Mouse (Mus musculus) liver, postnatal 0 days (tissue): ENCODE measurements around the gene Spred2. TPM values are rescaled to one million over a fixed set of nuclear protein-coding genes. Genes with fewer than 3 reads are reported as not detected.
A peak's percentile ranks its signal among the peaks of the same experiment; 100 is the strongest.
"Not testable (repeated sequence)": the region's sequence is repeated elsewhere in the genome, so short reads cannot be mapped to it uniquely, and the experiment has no call there.

Source experiments
- ATAC-seq: fragments of 200-750 bp; cut with Nextera tagmentation; 2 replicates; pipeline ENCODE4 v1.8.0; 2017; ENCODE audit warnings: mild to moderate bottlenecking, moderate library complexity
- DNase-seq: peaks from one replicate; pipeline ENCODE4 v3.0.0-alpha.2; 2016
- H3K27ac ChIP-seq: fragments of 300-500 bp; sonication (generic); 2 replicates; pipeline ENCODE4 v1.5.1; 2014; ENCODE audit warnings: antibody characterized with exemption, moderate library complexity, mild to moderate bottlenecking, low read depth
- H3K27me3 ChIP-seq: fragments of 300-500 bp; sonication (generic); 2 replicates; pipeline ENCODE4 v1.6.1; 2014; ENCODE audit warnings: low read length, control low read depth, mixed read lengths; ENCODE audit not compliant: insufficient read depth
- H3K36me3 ChIP-seq: fragments of 300-500 bp; sonication (generic); replicated peaks from 2 replicates; pipeline ENCODE4 v1.6.1; 2014; ENCODE audit warnings: mild to moderate bottlenecking, control low read depth, low read length, moderate library complexity, mixed read lengths; ENCODE audit not compliant: insufficient read depth
- H3K4me1 ChIP-seq: fragments of 300-500 bp; sonication (generic); 2 replicates; pipeline ENCODE4 v1.6.1; 2014; ENCODE audit warnings: antibody characterized with exemption, mild to moderate bottlenecking, control low read depth; ENCODE audit not compliant: insufficient read depth
- H3K4me2 ChIP-seq: fragments of 300-500 bp; sonication (generic); 2 replicates; pipeline ENCODE4 v1.6.1; 2014; ENCODE audit warnings: low read depth, mild to moderate bottlenecking, low read length, moderate library complexity, mixed read lengths
- H3K4me3 ChIP-seq: fragments of 300-500 bp; sonication (generic); 2 replicates; pipeline ENCODE4 v1.5.1; 2014; ENCODE audit warnings: low read depth, low read length
- H3K9ac ChIP-seq: fragments of 300-500 bp; sonication (generic); replicated peaks from 2 replicates; pipeline ENCODE4 v1.6.1; 2014; ENCODE audit warnings: mild to moderate bottlenecking, moderate library complexity
- H3K9me3 ChIP-seq: fragments of 300-500 bp; sonication (generic); 2 replicates; pipeline ENCODE4 v1.6.1; 2016; ENCODE audit warnings: mild to moderate bottlenecking, control low read depth, low read length, mixed read lengths
- CTCF ChIP-seq: sonication (generic); IDR thresholded peaks from 2 replicates; pipeline ENCODE4 v1.5.1; 2016; ENCODE audit warnings: antibody characterized with exemption, low read depth
- EP300 ChIP-seq: IDR thresholded peaks from 2 replicates; pipeline ENCODE4 v1.6.1; 2016; ENCODE audit warnings: antibody characterized with exemption, low read depth, mild to moderate bottlenecking
- WGBS: fragments of 180-500 bp; shearing (Covaris S2); extraction: QIAGEN DNeasy Blood & Tissue Kit; methylation state at CpG from one replicate; pipeline ENCODE4 v1.1.7; 2014; ENCODE audit not compliant: insufficient replicate concordance; 5-methylcytosine and 5-hydroxymethylcytosine counted together
- polyA plus RNA-seq: library from polyadenylated mRNA; unstranded; fragments of >200 nt; fragmentation: Nextera tagmentation; extraction: Ambion mirVana; gene quantifications from 2 replicates; pipeline ENCODE4 v1.2.1, GENCODE M21; 2015

The Spred2 gene
- polyA plus RNA-seq, 1 experiment from 2014 or later, result 1.3 TPM

DNA sequence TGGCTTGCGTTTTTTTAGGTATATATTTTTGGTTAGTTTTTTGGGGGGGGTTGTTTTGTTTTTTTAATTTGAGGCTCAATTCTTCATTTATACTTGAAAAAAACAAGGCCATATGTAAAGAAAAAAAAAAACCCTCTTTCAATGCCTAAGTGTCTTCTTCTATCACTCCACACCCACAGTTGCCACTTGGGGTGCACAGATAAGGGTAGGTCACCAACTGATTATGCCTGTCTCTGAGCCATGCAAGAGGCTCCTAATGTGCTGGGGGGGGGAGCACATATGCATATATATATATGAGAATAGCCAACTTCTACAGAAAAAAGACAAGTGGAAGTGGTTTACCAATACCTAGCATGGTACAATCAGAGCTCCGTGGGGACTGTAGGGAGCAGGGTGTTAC is 98.3 kb downstream of the Spred2 start:
- TF ChIP-seq EP300 (peak; percentile 81), CTCF (no peak)
- Histone ChIP-seq H3K9ac (no peak overlapping the region), H3K27me3 (no peaks in the 10 kb centered on the region), H3K27ac (no peak overlapping the region), H3K9me3 (peaks cover 12% of the 10 kb centered on the region), H3K36me3 (peaks cover 31% of the 10 kb centered on the region), H3K4me3 (no peak overlapping the region), H3K4me2 (peak overlapping the region; percentile 45), H3K4me1 (no peaks in the 10 kb centered on the region)
- DNase-seq, result no peak
- ATAC-seq, result peak; percentile 88
- WGBS, result 55% methylated on average over 2 of the region's 2 CpGs

- 61% methylated on average over 14 of the region's 14 CpGs for WGBS
- no peak overlapping the region for H3K4me3 ChIP-seq
- H3K36me3 ChIP-seq, result peaks cover 30% of the 10 kb centered on the region
- peaks cover 12% of the 10 kb centered on the region for H3K9me3 ChIP-seq
- H3K9ac ChIP-seq, result no peak overlapping the region
- peak overlapping the region; percentile 45 for H3K4me2 ChIP-seq
- ATAC-seq (peak; percentile 24), DNase-seq (no peak)
- no peak for TF ChIP-seq EP300
- no peak for TF ChIP-seq CTCF
- H3K27ac ChIP-seq, result no peak overlapping the region
- H3K4me1 ChIP-seq, result no peaks in the 10 kb centered on the region
- no peaks in the 10 kb centered on the region for H3K27me3 ChIP-seq
Observed at GRCm38 (mm10) chr11:20022911-20023482, 98.8 kb downstream of the Spred2 start.

DNA sequence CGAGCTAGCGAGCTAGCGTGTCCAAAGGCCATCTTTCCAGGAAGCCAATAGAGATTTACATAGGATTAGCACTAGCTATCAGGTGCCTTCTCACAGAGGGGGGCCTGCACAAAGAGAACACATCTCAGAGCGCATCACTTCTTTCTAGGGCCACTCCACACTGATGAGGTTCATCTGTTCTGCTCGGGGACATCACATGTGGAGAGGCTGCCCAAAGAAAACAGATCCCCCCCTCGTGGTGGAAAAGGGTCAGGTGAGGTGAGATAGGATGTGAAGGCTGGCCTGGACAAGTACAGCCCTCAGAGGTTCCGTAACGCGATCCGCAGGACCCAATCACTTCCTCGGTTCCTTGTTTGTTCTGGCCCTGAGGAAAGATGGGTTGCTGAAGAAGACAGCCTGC is 101.7 kb downstream of the Spred2 start:
- DNase-seq, result no peak
- Histone ChIP-seq H3K27ac (no peak overlapping the region), H3K9me3 (peaks cover 4% of the 10 kb centered on the region), H3K27me3 (no peaks in the 10 kb centered on the region), H3K9ac (no peak overlapping the region), H3K36me3 (peaks cover 10% of the 10 kb centered on the region), H3K4me3 (no peak overlapping the region), H3K4me2 (no peak overlapping the region), H3K4me1 (no peaks in the 10 kb centered on the region)
- ATAC-seq, result no peak
- 67% methylated on average over 11 of the region's 11 CpGs for WGBS
- TF ChIP-seq CTCF (peak; percentile 31), EP300 (no peak)

DNA sequence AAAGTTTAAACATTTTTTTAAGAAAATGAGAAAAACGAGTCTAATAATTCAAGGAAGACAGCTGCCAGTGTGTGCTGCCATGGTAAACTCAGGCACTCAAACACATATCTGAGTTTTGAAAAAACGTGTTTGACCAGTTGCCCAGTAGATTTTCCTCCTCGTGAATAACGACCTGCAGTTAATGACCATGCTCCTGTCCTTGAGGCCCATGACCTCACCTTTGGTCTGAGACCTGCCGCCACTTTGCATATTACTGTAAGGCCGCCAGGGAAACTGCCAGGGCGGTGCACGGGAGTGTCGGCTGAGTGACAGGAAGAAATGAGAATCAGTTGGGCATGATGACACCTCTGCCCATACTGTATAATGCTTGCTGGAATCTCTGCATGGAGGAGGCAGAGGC is 103.5 kb downstream of the Spred2 start:
- ATAC-seq (no peak), DNase-seq (no peak)
- no peaks in the 10 kb centered on the region for H3K9me3 ChIP-seq
- no peak overlapping the region for H3K9ac ChIP-seq
- H3K36me3 ChIP-seq, result peaks cover 3% of the 10 kb centered on the region; the same call in 1 of the 2 replicates
- no peaks in the 10 kb centered on the region for H3K27me3 ChIP-seq
- no peaks in the 10 kb centered on the region for H3K4me1 ChIP-seq
- H3K27ac ChIP-seq, result no peak overlapping the region
- no peak overlapping the region for H3K4me3 ChIP-seq
- WGBS, result 82% methylated on average over 9 of the region's 9 CpGs
- no peak for TF ChIP-seq EP300
- TF ChIP-seq CTCF, result no peak
- H3K4me2 ChIP-seq, result no peak overlapping the region

GRCm38 (mm10) chr11:20028396-20028795 is 104.2 kb downstream of the Spred2 start:
- Histone ChIP-seq H3K4me2 (no peak overlapping the region), H3K4me1 (no peaks in the 10 kb centered on the region), H3K36me3 (peaks cover 3% of the 10 kb centered on the region; the same call in 1 of the 2 replicates), H3K27ac (no peak overlapping the region), H3K9ac (no peak overlapping the region), H3K27me3 (no peaks in the 10 kb centered on the region), H3K9me3 (no peaks in the 10 kb centered on the region), H3K4me3 (no peak overlapping the region)
- whole genome bisulfite sequencing, result 83% methylated on average over 6 of the region's 6 CpGs
- TF ChIP-seq EP300, result no peak
- TF ChIP-seq CTCF, result no peak
- ATAC-seq (no peak), DNase-seq (no peak)

DNA sequence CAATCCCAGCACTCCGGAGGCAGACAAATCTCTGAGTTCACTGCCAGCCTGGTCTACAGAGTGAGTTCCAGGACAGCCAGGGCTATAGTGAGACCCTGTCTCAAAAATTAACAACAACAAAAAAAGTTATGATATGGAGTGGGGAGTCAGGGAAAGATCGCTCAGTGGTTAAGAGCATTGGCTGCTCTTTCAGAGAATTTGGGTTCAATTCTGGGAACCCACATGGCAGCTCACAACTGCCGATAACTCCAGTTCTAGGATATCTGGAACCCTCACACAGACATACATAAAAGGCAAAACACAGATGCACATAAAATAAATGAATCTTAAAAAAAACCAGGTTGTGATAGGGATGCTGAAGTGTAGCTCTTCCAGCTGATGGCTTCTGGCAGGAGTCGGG is 104.8 kb downstream of the Spred2 start:
- H3K9ac ChIP-seq, result no peak overlapping the region
- no peak overlapping the region for H3K4me3 ChIP-seq
- ATAC-seq, result no peak
- 77% methylated on average over 4 of the region's 4 CpGs for WGBS
- H3K4me1 ChIP-seq, result no peaks in the 10 kb centered on the region
- H3K27me3 ChIP-seq, result no peaks in the 10 kb centered on the region
- no peaks in the 10 kb centered on the region for H3K9me3 ChIP-seq
- TF ChIP-seq CTCF (no peak), EP300 (peak; percentile 28; the same call in 1 of the 2 replicates)
- no peak overlapping the region for H3K4me2 ChIP-seq
- H3K36me3 ChIP-seq, result peaks cover 3% of the 10 kb centered on the region; the same call in 1 of the 2 replicates
- H3K27ac ChIP-seq, result no peak overlapping the region
- DNase-seq, result no peak

GRCm38 (mm10) chr11:20030973-20031372 is 106.8 kb downstream of the Spred2 start:
- not testable (repeated sequence) for H3K4me3 ChIP-seq, H3K9me3 ChIP-seq, H3K9ac ChIP-seq, H3K27me3 ChIP-seq, H3K36me3 ChIP-seq, H3K4me2 ChIP-seq, H3K27ac ChIP-seq, ATAC-seq, DNase-seq, H3K4me1 ChIP-seq
- 80% methylated on average over 5 of the region's 5 CpGs for WGBS
